Mouse (Mus musculus): Measurements from ENCODE around the gene Glud1.

DNA sequence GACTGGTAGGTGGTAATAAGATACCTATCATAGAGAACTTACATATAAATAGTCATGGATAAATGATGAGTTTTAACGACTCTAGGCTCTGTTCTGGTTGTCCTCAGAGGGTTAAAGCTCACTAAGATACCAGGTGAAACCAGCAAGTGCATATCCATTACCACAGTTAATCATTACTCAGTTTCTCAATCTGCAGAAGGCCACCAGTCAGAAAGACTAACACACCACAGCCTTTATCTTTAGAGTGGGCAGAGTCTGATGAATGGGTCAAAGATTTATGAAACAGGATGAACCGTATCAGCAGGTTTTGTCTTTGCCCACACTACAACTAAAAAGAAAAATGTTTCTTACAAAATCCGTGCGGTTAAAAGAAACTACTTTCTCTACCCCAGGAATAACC, 35.3 kb upstream of the Glud1 start:
- TF ChIP-seq CTCF (IDR thresholded peaks at IDR 0.05; ENCODE audit: low read depth) (no peak), EP300 (IDR thresholded peaks at IDR 0.05; ENCODE audit: low read depth) (no peak)
